ENCODE assay signal across 8 mouse cellular contexts in genomic region chr13:55511492-55511861, GRCm38 (mm10). TPM values are rescaled to one million over a fixed set of nuclear protein-coding genes. Genes with fewer than 3 reads are reported as not detected.
DNase-seq lines count a peak whose midpoint lies in the region; ATAC-seq and TF ChIP-seq lines count a peak whose summit lies in the region.

No protein-coding gene starts in this region.

- no peak for ATAC-seq in neural tube, embryonic 11.5 days (ENCODE audit: insufficient read depth, low FRiP score, low TSS enrichment)
- no peak for ATAC-seq in forebrain, embryonic 15.5 days (replicated peaks)
- no peak; the same call in none of the 2 replicates for ATAC-seq in stomach, postnatal 0 days (ENCODE audit: low FRiP score, low TSS enrichment)
- ATAC-seq in erythroid progenitor cell, adult 5-6 weeks (replicated peaks; ENCODE audit: low FRiP score, poor library complexity, severe bottlenecking), result no peak

- H3K4me2 ChIP-seq in neural tube, embryonic 11.5 days (ENCODE audit: low read depth), result peak overlapping the region; percentile 99
- H3K4me2 ChIP-seq in forebrain, embryonic 15.5 days (replicated peaks), result peak overlapping the region; percentile 91
- H3K4me2 ChIP-seq in stomach, postnatal 0 days (replicated peaks; ENCODE audit: low read depth), result peak overlapping the region; percentile 68

- DNase-seq in neural tube, embryonic 11.5 days (ENCODE audit: low spot score), result peak; percentile 32
- no peak for DNase-seq in neural tube, embryonic 10.5 days (ENCODE audit: extremely low spot score, low spot score)
- DNase-seq in liver, result peak; percentile 47
- DNase-seq in stomach, postnatal 0 days (ENCODE audit: low spot score), result no peak
- no peak for DNase-seq in T-cell, adult 2 months (ENCODE audit: low spot score)
- no peak for DNase-seq in natural killer cell, adult 2 months (ENCODE audit: low spot score in 2 of 2)

- peak overlapping the region; percentile 29; the same call in 1 of the 2 replicates for H3K9ac ChIP-seq in neural tube, embryonic 11.5 days (ENCODE audit: low read length)
- no peak overlapping the region for H3K9ac ChIP-seq in forebrain, embryonic 15.5 days (replicated peaks)
- peak overlapping the region; percentile 93 for H3K9ac ChIP-seq in stomach, postnatal 0 days (ENCODE audit: low read length)

- peak overlapping the region; percentile 60; the same call in 1 of the 2 replicates for H3K27ac ChIP-seq in neural tube, embryonic 11.5 days (ENCODE audit: low read depth, low read length)
- peak overlapping the region; percentile 82 for H3K27ac ChIP-seq in forebrain, embryonic 15.5 days (replicated peaks)
- H3K27ac ChIP-seq in stomach, postnatal 0 days (replicated peaks), result peak overlapping the region; percentile 92

- H3K9me3 ChIP-seq in neural tube, embryonic 11.5 days (ENCODE audit: control insufficient read depth, low read length), result no peaks in the 10 kb centered on the region
- no peaks in the 10 kb centered on the region for H3K9me3 ChIP-seq in forebrain, embryonic 15.5 days
- no peaks in the 10 kb centered on the region for H3K9me3 ChIP-seq in stomach, postnatal 0 days (ENCODE audit: control insufficient read depth, low read length)

- TF ChIP-seq EP300 in stomach, postnatal 0 days (optimal IDR thresholded peaks at IDR 0.05), result no peak

- peaks cover 28% of the 10 kb centered on the region for H3K4me1 ChIP-seq in neural tube, embryonic 11.5 days (ENCODE audit: control insufficient read depth, insufficient read depth, low read length)
- peaks cover 33% of the 10 kb centered on the region for H3K4me1 ChIP-seq in forebrain, embryonic 15.5 days
- peaks cover 14% of the 10 kb centered on the region for H3K4me1 ChIP-seq in stomach, postnatal 0 days (replicated peaks; ENCODE audit: control insufficient read depth, insufficient read depth)

- no peak for TF ChIP-seq CTCF in stomach, postnatal 0 days (IDR thresholded peaks at IDR 0.05; ENCODE audit: low read depth)

- WGBS in neural tube, embryonic 11.5 days, result 41% methylated on average over 5 of the region's 5 CpGs
- 37% methylated on average over 5 of the region's 5 CpGs for WGBS in forebrain, embryonic 15.5 days
- WGBS in stomach, postnatal 0 days, result 23% methylated on average over 5 of the region's 5 CpGs

- H3K36me3 ChIP-seq in neural tube, embryonic 11.5 days (ENCODE audit: control insufficient read depth, insufficient read depth, low read length), result peaks cover 12% of the 10 kb centered on the region
- H3K36me3 ChIP-seq in forebrain, embryonic 15.5 days, result peaks cover 17% of the 10 kb centered on the region
- peaks cover 19% of the 10 kb centered on the region for H3K36me3 ChIP-seq in stomach, postnatal 0 days (ENCODE audit: control insufficient read depth, insufficient read depth, low read length)

- peak overlapping the region; percentile 73 for H3K4me3 ChIP-seq in neural tube, embryonic 11.5 days (ENCODE audit: low read depth, low read length)
- H3K4me3 ChIP-seq in forebrain, embryonic 15.5 days, result 0 out of 2 replicates have a peak overlapping the region, but pooled peaks have one; percentile 72
- peak overlapping the region; percentile 90 for H3K4me3 ChIP-seq in stomach, postnatal 0 days (ENCODE audit: low read depth, low read length)

- no peaks in the 10 kb centered on the region for H3K27me3 ChIP-seq in neural tube, embryonic 11.5 days (ENCODE audit: control insufficient read depth, insufficient read depth, low read length)
- H3K27me3 ChIP-seq in forebrain, embryonic 15.5 days, result no peaks in the 10 kb centered on the region
- H3K27me3 ChIP-seq in stomach, postnatal 0 days (ENCODE audit: control insufficient read depth, insufficient read depth, low read length), result no peaks in the 10 kb centered on the region

RNA-seq across cellular contexts. Expression of gene Pdlim7, which starts 2.0 kb away (rescaled TPM):
- polyA plus RNA-seq in neural tube, embryonic 11.5 days (2014; fragmentation: Nextera tagmentation; extraction: Ambion mirVana), result 165 and 172 TPM in 2 replicates
- 135 and 138 TPM in 2 replicates for polyA plus RNA-seq in forebrain, embryonic 15.5 days (2015; fragmentation: Nextera tagmentation; extraction: Ambion mirVana)
- 174 and 193 TPM in 2 replicates for polyA plus RNA-seq in stomach, postnatal 0 days (2015; fragmentation: Nextera tagmentation; extraction: Ambion mirVana)
- total RNA-seq in erythroid progenitor cell, adult 5-6 weeks (2015; ENCODE audit: low replicate concordance), result 0.84 and 1.4 TPM in 2 replicates
- total RNA-seq in erythroid progenitor cell, adult 5-6 weeks (2017; ENCODE audit: low replicate concordance), result 0.15 and 3.5 TPM in 2 replicates

RNA-seq across cellular contexts. Expression of gene Dok3, which starts 17.6 kb away (rescaled TPM):
- 2.6 and 2.7 TPM in 2 replicates for polyA plus RNA-seq in neural tube, embryonic 11.5 days (2014; fragmentation: Nextera tagmentation; extraction: Ambion mirVana)
- polyA plus RNA-seq in forebrain, embryonic 15.5 days (2015; fragmentation: Nextera tagmentation; extraction: Ambion mirVana), result 3.6 and 4.0 TPM in 2 replicates
- polyA plus RNA-seq in stomach, postnatal 0 days (2015; fragmentation: Nextera tagmentation; extraction: Ambion mirVana), result 1.0 and 1.3 TPM in 2 replicates
- total RNA-seq in erythroid progenitor cell, adult 5-6 weeks (2015; ENCODE audit: low replicate concordance), result 23.8 and 31.4 TPM in 2 replicates
- 5.5 and 7.1 TPM in 2 replicates for total RNA-seq in erythroid progenitor cell, adult 5-6 weeks (2017; ENCODE audit: low replicate concordance)

RNA-seq across cellular contexts. Expression of gene Dbn1, which starts 23.6 kb away (rescaled TPM):
- 362 and 372 TPM in 2 replicates for polyA plus RNA-seq in neural tube, embryonic 11.5 days (2014; fragmentation: Nextera tagmentation; extraction: Ambion mirVana)
- 732 and 750 TPM in 2 replicates for polyA plus RNA-seq in forebrain, embryonic 15.5 days (2015; fragmentation: Nextera tagmentation; extraction: Ambion mirVana)
- polyA plus RNA-seq in stomach, postnatal 0 days (2015; fragmentation: Nextera tagmentation; extraction: Ambion mirVana), result 39.3 and 40.4 TPM in 2 replicates
- not detected in 2 replicates for total RNA-seq in erythroid progenitor cell, adult 5-6 weeks (2015; ENCODE audit: low replicate concordance)
- total RNA-seq in erythroid progenitor cell, adult 5-6 weeks (2017; ENCODE audit: low replicate concordance), result 0.45 TPM in 1 of 2 replicates, not detected in the other

RNA-seq across cellular contexts. Expression of gene Ddx41, which starts 25.0 kb away (rescaled TPM):
- polyA plus RNA-seq in neural tube, embryonic 11.5 days (2014; fragmentation: Nextera tagmentation; extraction: Ambion mirVana), result 74.5 and 76.3 TPM in 2 replicates
- polyA plus RNA-seq in forebrain, embryonic 15.5 days (2015; fragmentation: Nextera tagmentation; extraction: Ambion mirVana), result 67.2 and 68.4 TPM in 2 replicates
- polyA plus RNA-seq in stomach, postnatal 0 days (2015; fragmentation: Nextera tagmentation; extraction: Ambion mirVana), result 24.2 and 25.6 TPM in 2 replicates
- total RNA-seq in erythroid progenitor cell, adult 5-6 weeks (2015; ENCODE audit: low replicate concordance), result 5.8 and 5.9 TPM in 2 replicates
- 9.1 and 28.7 TPM in 2 replicates for total RNA-seq in erythroid progenitor cell, adult 5-6 weeks (2017; ENCODE audit: low replicate concordance)

RNA-seq across cellular contexts. Expression of gene Prr7, which starts 47.4 kb away (rescaled TPM):
- polyA plus RNA-seq in neural tube, embryonic 11.5 days (2014; fragmentation: Nextera tagmentation; extraction: Ambion mirVana), result 2.2 and 2.6 TPM in 2 replicates
- 3.2 and 3.4 TPM in 2 replicates for polyA plus RNA-seq in forebrain, embryonic 15.5 days (2015; fragmentation: Nextera tagmentation; extraction: Ambion mirVana)
- polyA plus RNA-seq in stomach, postnatal 0 days (2015; fragmentation: Nextera tagmentation; extraction: Ambion mirVana), result 0.13 and 0.28 TPM in 2 replicates
- total RNA-seq in erythroid progenitor cell, adult 5-6 weeks (2015; ENCODE audit: low replicate concordance), result not detected in 2 replicates
- total RNA-seq in erythroid progenitor cell, adult 5-6 weeks (2017; ENCODE audit: low replicate concordance), result not detected in 2 replicates

Comparison
In these comparisons a context has a peak if more than half of its experiments do, and no peak if none do; other contexts are left out.
1. DNase-seq: peak in neural tube, embryonic 11.5 days (single experiment) and liver (single experiment); none in neural tube, embryonic 10.5 days (single experiment), stomach, postnatal 0 days (single experiment), T-cell, adult 2 months (single experiment) and natural killer cell, adult 2 months (0 of 2).
2. Peak in every context shown above with its lines, with median percentiles within 50 percentile points of each other: H3K27ac ChIP-seq, H3K4me2 ChIP-seq and H3K4me3 ChIP-seq.